In the genomic region with DNA sequence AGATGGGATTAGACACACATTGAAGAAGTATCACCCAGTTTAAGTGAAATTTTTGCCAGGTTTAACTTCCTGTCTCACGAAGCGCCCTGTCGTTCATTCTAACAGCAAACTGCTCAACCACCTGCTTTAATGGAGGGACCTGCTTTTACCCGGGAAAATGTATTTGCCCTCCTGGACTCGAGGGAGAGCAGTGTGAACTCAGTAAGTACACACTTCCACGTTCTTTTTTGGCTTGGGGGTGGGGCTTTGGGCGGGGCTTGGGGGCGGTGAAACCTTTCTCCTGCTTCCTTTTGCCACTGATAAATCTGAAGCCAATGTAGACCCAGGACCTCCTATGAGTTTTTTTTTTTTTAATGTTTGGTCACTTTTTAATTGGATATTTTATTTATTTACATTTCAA, we compare ENCODE assay signal across 12 mouse cellular contexts. TPM values are rescaled to one million over a fixed set of nuclear protein-coding genes. Genes with fewer than 3 reads are reported as not detected.
A peak's percentile ranks its signal among the peaks of the same experiment; 100 is the strongest.
DNase-seq lines count a peak whose midpoint lies in the region; ATAC-seq and TF ChIP-seq lines count a peak whose summit lies in the region.
"Had no signal": no experiment of that assay in that cellular context is flagged by ENCODE, and none has a peak within 500 bp of the region (broad histone marks: within the 10 kb centered on the region; RNA-seq: fewer than 3 reads in every experiment).

No protein-coding gene starts in this region.

- H3K9ac ChIP-seq in kidney, embryonic 14.5 days (ENCODE audit: low read depth, low read length): no peak overlapping the region
- H3K9ac ChIP-seq in embryonic facial prominence, embryonic 15.5 days: no peak overlapping the region
- no peak overlapping the region for H3K9ac ChIP-seq in liver, adult 2 months (ENCODE audit: low read depth, low read length)

- no peaks in the 10 kb centered on the region for H3K79me2 ChIP-seq in liver, adult 2 months (ENCODE audit: control insufficient read depth, insufficient read depth, low read length)

- DNase-seq in kidney, adult 9 months: no peak
- peak; percentile 29 for DNase-seq in MEL-GATA-1-ER (ENCODE audit: extremely low read depth, low read depth)
- peak; percentile 74 for DNase-seq in liver, adult 2 months (ENCODE audit: extremely low read depth, low read depth, low spot score)
- DNase-seq in left cerebral cortex, adult 9 months (ENCODE audit: low spot score in 2 of 2): no peak
- no peak for DNase-seq in cerebellum, postnatal 25 days
- DNase-seq: cerebellum, adult 11-12 months; kidney, postnatal 10 days had no signal

- H3K4me2 ChIP-seq in kidney, embryonic 14.5 days (replicated peaks; ENCODE audit: low read depth, low read length): peak overlapping the region; percentile 28; the same call in 1 of the 2 replicates
- H3K4me2 ChIP-seq in embryonic facial prominence, embryonic 15.5 days (replicated peaks): peak overlapping the region; percentile 39

- no peak for ATAC-seq in kidney, embryonic 14.5 days (ENCODE audit: low FRiP score, low TSS enrichment)
- no peak for ATAC-seq in embryonic facial prominence, embryonic 15.5 days (ENCODE audit: insufficient number of reproducible peaks, low FRiP score, low TSS enrichment, low read depth)
- ATAC-seq in erythroid progenitor cell, adult 5-6 weeks (replicated peaks; ENCODE audit: low FRiP score, poor library complexity, severe bottlenecking): no peak

- no peak for TF ChIP-seq CTCF in liver, adult 2 months (IDR thresholded peaks at IDR 0.05; ENCODE audit: low read depth, low read length)

- H3K27ac ChIP-seq in kidney, embryonic 14.5 days (ENCODE audit: low read depth, low read length): no peak overlapping the region
- H3K27ac ChIP-seq in embryonic facial prominence, embryonic 15.5 days (replicated peaks): no peak overlapping the region
- H3K27ac ChIP-seq in liver, adult 2 months (replicated peaks; ENCODE audit: insufficient read depth, low read depth, low read length): no peak overlapping the region; the same call in 1 of the 2 replicates
- H3K27ac ChIP-seq: macrophage had no signal

- WGBS in kidney, embryonic 14.5 days: 26% methylated on average over 8 of the region's 8 CpGs
- WGBS in embryonic facial prominence, embryonic 15.5 days: 17% methylated on average over 8 of the region's 8 CpGs
- 9% methylated on average over 8 of the region's 8 CpGs for WGBS in liver, adult 2 months

- H3K27me3 ChIP-seq in kidney, embryonic 14.5 days (ENCODE audit: control insufficient read depth, insufficient read depth, low read length): no peaks in the 10 kb centered on the region
- H3K27me3 ChIP-seq in embryonic facial prominence, embryonic 15.5 days: no peaks in the 10 kb centered on the region
- H3K27me3 ChIP-seq in liver, adult 2 months (ENCODE audit: control insufficient read depth, insufficient read depth, low read length): no peaks in the 10 kb centered on the region

- no peaks in the 10 kb centered on the region for H3K36me3 ChIP-seq in kidney, embryonic 14.5 days (ENCODE audit: control insufficient read depth, insufficient read depth, low read length)
- no peaks in the 10 kb centered on the region for H3K36me3 ChIP-seq in embryonic facial prominence, embryonic 15.5 days
- H3K36me3 ChIP-seq in liver, adult 2 months (ENCODE audit: control insufficient read depth, insufficient read depth, low read length): no peaks in the 10 kb centered on the region

- TF ChIP-seq POLR2A in liver, adult 2 months (IDR thresholded peaks at IDR 0.05; ENCODE audit: extremely low read depth, insufficient read depth, low read length): no peak

- H3K4me3 ChIP-seq in kidney, embryonic 14.5 days (ENCODE audit: low read length): no peak overlapping the region
- no peak overlapping the region for H3K4me3 ChIP-seq in embryonic facial prominence, embryonic 15.5 days (replicated peaks)
- no peak overlapping the region for H3K4me3 ChIP-seq in liver, adult 2 months (ENCODE audit: insufficient read depth, low read depth, low read length)

- no peaks in the 10 kb centered on the region for H3K4me1 ChIP-seq in kidney, embryonic 14.5 days (ENCODE audit: control insufficient read depth, insufficient read depth, low read length)
- H3K4me1 ChIP-seq in embryonic facial prominence, embryonic 15.5 days: peaks cover 9% of the 10 kb centered on the region
- no peaks in the 10 kb centered on the region; the same call in 1 of the 2 replicates for H3K4me1 ChIP-seq in liver, adult 2 months (ENCODE audit: control insufficient read depth, insufficient read depth, low read length)

- H3K9me3 ChIP-seq in kidney, embryonic 14.5 days (ENCODE audit: control insufficient read depth, low read length): no peaks in the 10 kb centered on the region
- H3K9me3 ChIP-seq in embryonic facial prominence, embryonic 15.5 days (replicated peaks): no peaks in the 10 kb centered on the region

RNA-seq across cellular contexts. Expression of a gene that starts 56.2 kb away (rescaled TPM):
- polyA plus RNA-seq in kidney, embryonic 14.5 days (2014; fragmentation: Nextera tagmentation; extraction: Ambion mirVana): 1.9 and 2.6 TPM in 2 replicates
- 89.0 and 92.7 TPM in 2 replicates for polyA plus RNA-seq in embryonic facial prominence, embryonic 15.5 days (2015; fragmentation: Nextera tagmentation; extraction: Ambion mirVana)
- 0.07 TPM in 1 of 2 replicates, not detected in the other for total RNA-seq in liver, adult 2 months (2014; rRNA removed)
- polyA plus RNA-seq in liver, adult 2 months (2012; rRNA removed): 0.06 TPM in 1 of 2 replicates, not detected in the other
- not detected in 2 replicates for total RNA-seq in erythroid progenitor cell, adult 5-6 weeks (2015; ENCODE audit: low replicate concordance)
- not detected in 2 replicates for total RNA-seq in erythroid progenitor cell, adult 5-6 weeks (2017; ENCODE audit: low replicate concordance)
- total RNA-seq: adrenal gland, adult 18-20 months had no signal
- polyA plus RNA-seq: macrophage had no signal

Comparison
In these comparisons a context has a peak if more than half of its experiments do, and no peak if none do; other contexts are left out.
1. DNase-seq: peak in MEL-GATA-1-ER (single experiment) and liver, adult 2 months (single experiment); none in kidney, adult 9 months (single experiment), left cerebral cortex, adult 9 months (0 of 2) and cerebellum, postnatal 25 days (0 of 2).
2. RNA of a gene that starts 56.2 kb away (polyA plus RNA-seq): 89.0 to 92.7 TPM in embryonic facial prominence, embryonic 15.5 days; 1.9 to 2.6 TPM in kidney, embryonic 14.5 days and 0.06 TPM in liver, adult 2 months; every median in the first group is over 10 times any median in the second.